Mouse (Mus musculus): ENCODE measurements around the gene Prpf31. TPM values are rescaled to one million over a fixed set of nuclear protein-coding genes. Genes with fewer than 3 reads are reported as not detected.

Prpf31 gene
- polyA plus RNA-seq, 1 experiment from 2014 or later = 112 TPM

GRCm38 (mm10) chr7:3629030-3629429 lies 755 bp upstream of the Prpf31 start:
- Histone ChIP-seq H3K4me3 (ENCODE audit: low read depth, low read length) (peak overlapping the region; percentile 67), H3K4me2 (peak overlapping the region; percentile 97), H3K27me3 (ENCODE audit: insufficient read depth, low read length) (no peaks in the 10 kb centered on the region), H3K4me1 (ENCODE audit: insufficient read depth) (0 out of 2 replicates have a peak, but pooled peaks cover 6% of the 10 kb centered on the region), H3K9me3 (ENCODE audit: low read depth, low read length) (no peaks in the 10 kb centered on the region), H3K36me3 (ENCODE audit: insufficient read depth) (peaks cover 48% of the 10 kb centered on the region), H3K9ac (peak overlapping the region; percentile 84), H3K27ac (ENCODE audit: low read depth) (no peak overlapping the region)
- WGBS = 28% methylated on average over 4 of the region's 4 CpGs
- DNase-seq (no peak), ATAC-seq (ENCODE audit: insufficient read depth) (peak; percentile 30; the same call in 1 of the 2 replicates)
- TF ChIP-seq CTCF (IDR thresholded peaks at IDR 0.05; ENCODE audit: low read depth) = no peak

GRCm38 (mm10) chr7:3630478-3630815 lies 662 bp downstream of the Prpf31 start:
- 49% methylated on average over 3 of the region's 3 CpGs for WGBS
- Histone ChIP-seq H3K27me3 (ENCODE audit: insufficient read depth, low read length) (no peaks in the 10 kb centered on the region), H3K4me2 (peak overlapping the region; percentile 97), H3K36me3 (ENCODE audit: insufficient read depth) (peaks cover 49% of the 10 kb centered on the region), H3K4me3 (ENCODE audit: low read depth, low read length) (peak overlapping the region; percentile 67), H3K27ac (ENCODE audit: low read depth) (no peak overlapping the region), H3K4me1 (ENCODE audit: insufficient read depth) (0 out of 2 replicates have a peak, but pooled peaks cover 6% of the 10 kb centered on the region), H3K9ac (peak overlapping the region; percentile 84), H3K9me3 (ENCODE audit: low read depth, low read length) (no peaks in the 10 kb centered on the region)
- ATAC-seq (ENCODE audit: insufficient read depth) (peak; percentile 10; the same call in 1 of the 2 replicates), DNase-seq (no peak)
- TF ChIP-seq CTCF (IDR thresholded peaks at IDR 0.05; ENCODE audit: low read depth) = no peak

GRCm38 (mm10) chr7:3643412-3643811 lies 13.6 kb downstream of the Prpf31 start:
- H3K4me1 ChIP-seq (ENCODE audit: insufficient read depth) = peaks cover 15% of the 10 kb centered on the region
- ATAC-seq (ENCODE audit: insufficient read depth) (no peak), DNase-seq (no peak)
- peak overlapping the region; percentile 69; the same call in 1 of the 2 replicates for H3K4me2 ChIP-seq
- TF ChIP-seq CTCF (IDR thresholded peaks at IDR 0.05; ENCODE audit: low read depth) = no peak
- no peaks in the 10 kb centered on the region for H3K9me3 ChIP-seq (ENCODE audit: low read depth, low read length)
- WGBS = 64% methylated on average over 5 of the region's 5 CpGs
- H3K4me3 ChIP-seq (ENCODE audit: low read depth, low read length) = no peak overlapping the region
- no peak overlapping the region for H3K27ac ChIP-seq (ENCODE audit: low read depth)
- peaks cover 38% of the 10 kb centered on the region for H3K36me3 ChIP-seq (ENCODE audit: insufficient read depth)
- no peaks in the 10 kb centered on the region for H3K27me3 ChIP-seq (ENCODE audit: insufficient read depth, low read length)
- no peak overlapping the region for H3K9ac ChIP-seq

GRCm38 (mm10) chr7:3643843-3644242 lies 14.1 kb downstream of the Prpf31 start:
- Histone ChIP-seq H3K4me3 (ENCODE audit: low read depth, low read length) (peak overlapping the region; percentile 99), H3K27me3 (ENCODE audit: insufficient read depth, low read length) (no peaks in the 10 kb centered on the region), H3K9me3 (ENCODE audit: low read depth, low read length) (no peaks in the 10 kb centered on the region), H3K36me3 (ENCODE audit: insufficient read depth) (peaks cover 36% of the 10 kb centered on the region), H3K4me1 (ENCODE audit: insufficient read depth) (peaks cover 15% of the 10 kb centered on the region), H3K27ac (ENCODE audit: low read depth) (0 out of 2 replicates have a peak overlapping the region, but pooled peaks have one; percentile 4), H3K4me2 (peak overlapping the region; percentile 69), H3K9ac (no peak overlapping the region)
- 24% methylated on average over 9 of the region's 9 CpGs for WGBS
- ATAC-seq (ENCODE audit: insufficient read depth) (no peak), DNase-seq (no peak)
- no peak for TF ChIP-seq CTCF (IDR thresholded peaks at IDR 0.05; ENCODE audit: low read depth)

GRCm38 (mm10) chr7:3644348-3644671 lies 14.5 kb downstream of the Prpf31 start:
- no peaks in the 10 kb centered on the region for H3K27me3 ChIP-seq (ENCODE audit: insufficient read depth, low read length)
- H3K9me3 ChIP-seq (ENCODE audit: low read depth, low read length) = no peaks in the 10 kb centered on the region
- TF ChIP-seq CTCF (IDR thresholded peaks at IDR 0.05; ENCODE audit: low read depth) = no peak
- DNase-seq = no peak
- H3K27ac ChIP-seq (ENCODE audit: low read depth) = peak overlapping the region; percentile 19; the same call in 1 of the 2 replicates
- H3K4me1 ChIP-seq (ENCODE audit: insufficient read depth) = peaks cover 15% of the 10 kb centered on the region
- ATAC-seq (ENCODE audit: insufficient read depth) = no peak; the same call in 1 of the 2 replicates
- H3K4me3 ChIP-seq (ENCODE audit: low read depth, low read length) = peak overlapping the region; percentile 99
- peaks cover 32% of the 10 kb centered on the region for H3K36me3 ChIP-seq (ENCODE audit: insufficient read depth)
- 1% methylated on average over 11 of the region's 11 CpGs for WGBS
- H3K9ac ChIP-seq = no peak overlapping the region
- peak overlapping the region; percentile 69 for H3K4me2 ChIP-seq

- Histone ChIP-seq H3K27ac (ENCODE audit: low read depth) (peak within 1 kb of the TSS; percentile 99), H3K27me3 (ENCODE audit: insufficient read depth, low read length) (no peaks in the 10 kb centered on the region), H3K36me3 (ENCODE audit: insufficient read depth) (peaks cover 31% of the 10 kb centered on the region), H3K4me3 (ENCODE audit: low read depth, low read length) (peak within 1 kb of the TSS; percentile 99), H3K9me3 (ENCODE audit: low read depth, low read length) (no peaks in the 10 kb centered on the region), H3K9ac (peak within 1 kb of the TSS; percentile 99), H3K4me2 (peak within 1 kb of the TSS; percentile 83), H3K4me1 (ENCODE audit: insufficient read depth) (peaks cover 15% of the 10 kb centered on the region)
- 1% methylated on average over 53 of the region's 58 CpGs for WGBS
- DNase-seq = peak; percentile 99
- TF ChIP-seq CTCF (IDR thresholded peaks at IDR 0.05; ENCODE audit: low read depth) = no peak
- ATAC-seq (ENCODE audit: insufficient read depth) = peak; percentile 98
Observed at GRCm38 (mm10) chr7:3644672-3645487, 15.1 kb downstream of the Prpf31 start, which contains the start of gene Cnot3. Gene Cnot3 (plus strand): TSS chr7:3645268.

- H3K4me3 ChIP-seq (ENCODE audit: low read depth, low read length) = peak overlapping the region; percentile 99
- peak overlapping the region; percentile 83 for H3K4me2 ChIP-seq
- H3K27ac ChIP-seq (ENCODE audit: low read depth) = peak overlapping the region; percentile 99
- H3K27me3 ChIP-seq (ENCODE audit: insufficient read depth, low read length) = no peaks in the 10 kb centered on the region
- DNase-seq = no peak
- H3K9ac ChIP-seq = peak overlapping the region; percentile 99
- no peaks in the 10 kb centered on the region for H3K9me3 ChIP-seq (ENCODE audit: low read depth, low read length)
- H3K36me3 ChIP-seq (ENCODE audit: insufficient read depth) = peaks cover 31% of the 10 kb centered on the region
- 0% methylated on average over 34 of the region's 58 CpGs for WGBS
- TF ChIP-seq CTCF (IDR thresholded peaks at IDR 0.05; ENCODE audit: low read depth) = no peak
- H3K4me1 ChIP-seq (ENCODE audit: insufficient read depth) = peaks cover 15% of the 10 kb centered on the region
- peak; percentile 1; the same call in 1 of the 2 replicates for ATAC-seq (ENCODE audit: insufficient read depth)
Observed at GRCm38 (mm10) chr7:3645488-3646025, 15.8 kb downstream of the Prpf31 start.

Data from lung, embryonic 14.5 days (tissue).